11 mouse cellular contexts compared by ENCODE assay signal in genomic region chr6:122889599-122889998, GRCm38 (mm10).
"Had no signal": no experiment of that assay in that cellular context is flagged by ENCODE, and none has a peak within 500 bp of the region (broad histone marks: within the 10 kb centered on the region; RNA-seq: fewer than 3 reads in every experiment).

No protein-coding gene starts in this region.

- H3K4me3 ChIP-seq: layer of hippocampus, adult 2 months; liver, embryonic 12.5 days; lung, embryonic 15.5 days; midbrain, embryonic 13.5 days; stomach, embryonic 15.5 days had no signal

- H3K27me3 ChIP-seq: liver, embryonic 12.5 days; lung, embryonic 15.5 days; midbrain, embryonic 13.5 days; stomach, embryonic 15.5 days had no signal

- H3K4me2 ChIP-seq: liver, embryonic 12.5 days; lung, embryonic 15.5 days; midbrain, embryonic 13.5 days; stomach, embryonic 15.5 days had no signal

- H3K9me3 ChIP-seq: liver, embryonic 12.5 days; lung, embryonic 15.5 days; midbrain, embryonic 13.5 days; stomach, embryonic 15.5 days had no signal

- ATAC-seq: liver, embryonic 12.5 days; midbrain, embryonic 13.5 days had no signal

- H3K27ac ChIP-seq: layer of hippocampus, adult 2 months; liver, embryonic 12.5 days; lung, embryonic 15.5 days; midbrain, embryonic 13.5 days; stomach, embryonic 15.5 days had no signal

- DNase-seq: kidney, adult 8-10 months; kidney, postnatal 36 days; left cerebral cortex, postnatal 4 days; retina, postnatal 1 day; right cerebral cortex, postnatal 14 days; thymus, postnatal 4 days had no signal

- H3K9ac ChIP-seq: liver, embryonic 12.5 days; lung, embryonic 15.5 days; midbrain, embryonic 13.5 days; stomach, embryonic 15.5 days had no signal

- H3K4me1 ChIP-seq: liver, embryonic 12.5 days; lung, embryonic 15.5 days; midbrain, embryonic 13.5 days; stomach, embryonic 15.5 days had no signal
